ENCODE assay signal across 12 mouse cellular contexts in genomic region chr10:79929967-79930825, GRCm38 (mm10). TPM values are rescaled to one million over a fixed set of nuclear protein-coding genes. Genes with fewer than 3 reads are reported as not detected.
DNase-seq lines count a peak whose midpoint lies in the region; ATAC-seq and TF ChIP-seq lines count a peak whose summit lies in the region.
"Had no signal": no experiment of that assay in that cellular context is flagged by ENCODE, and none has a peak within 500 bp of the region (broad histone marks: within the 10 kb centered on the region; RNA-seq: fewer than 3 reads in every experiment).

No protein-coding gene starts in this region.

- H3K9me3 ChIP-seq in heart, embryonic 15.5 days (replicated peaks), result no peaks in the 10 kb centered on the region
- no peaks in the 10 kb centered on the region for H3K9me3 ChIP-seq in embryonic facial prominence, embryonic 12.5 days
- H3K9me3 ChIP-seq in hindbrain, embryonic 12.5 days (replicated peaks), result no peaks in the 10 kb centered on the region
- H3K9me3 ChIP-seq in liver, embryonic 14.5 days (ENCODE audit: control insufficient read depth, low read length), result no peaks in the 10 kb centered on the region

- no peak overlapping the region for H3K4me3 ChIP-seq in heart, embryonic 15.5 days
- no peak overlapping the region for H3K4me3 ChIP-seq in embryonic facial prominence, embryonic 12.5 days
- no peak overlapping the region for H3K4me3 ChIP-seq in hindbrain, embryonic 12.5 days
- H3K4me3 ChIP-seq in liver, embryonic 14.5 days (ENCODE audit: insufficient read depth in 1 of 2, low read depth in 2 of 2, low read length in 2 of 2), result no peak overlapping the region

- H3K36me3 ChIP-seq in heart, embryonic 15.5 days, result peaks cover 12% of the 10 kb centered on the region
- peaks cover 38% of the 10 kb centered on the region for H3K36me3 ChIP-seq in embryonic facial prominence, embryonic 12.5 days
- peaks cover 26% of the 10 kb centered on the region for H3K36me3 ChIP-seq in hindbrain, embryonic 12.5 days
- no peaks in the 10 kb centered on the region; the same call in 1 of the 2 replicates for H3K36me3 ChIP-seq in liver, embryonic 14.5 days (replicated peaks; ENCODE audit: control insufficient read depth, insufficient read depth, low read depth)

- no peak for DNase-seq in heart, postnatal 4 days
- no peak for DNase-seq in liver, embryonic 14.5 days (ENCODE audit: low read depth in 3 of 3, low spot score in 3 of 3)
- no peak for DNase-seq in layer of hippocampus, adult 9-11 months
- DNase-seq in urinary bladder, postnatal 14 days (ENCODE audit: low spot score), result no peak
- DNase-seq: forebrain, postnatal 0 days; heart, postnatal 10 days; lung, postnatal 14 days had no signal

- TF ChIP-seq EP300 in liver, embryonic 14.5 days (IDR thresholded peaks at IDR 0.05; ENCODE audit: low read depth), result no peak

- H3K27me3 ChIP-seq in heart, embryonic 15.5 days, result no peaks in the 10 kb centered on the region
- no peaks in the 10 kb centered on the region for H3K27me3 ChIP-seq in embryonic facial prominence, embryonic 12.5 days
- H3K27me3 ChIP-seq in hindbrain, embryonic 12.5 days, result no peaks in the 10 kb centered on the region
- no peaks in the 10 kb centered on the region for H3K27me3 ChIP-seq in liver, embryonic 14.5 days (ENCODE audit: control insufficient read depth, insufficient read depth, low read length)

- WGBS in heart, embryonic 15.5 days, result 80% methylated on average over 18 of the region's 18 CpGs
- 88% methylated on average over 18 of the region's 18 CpGs for WGBS in embryonic facial prominence, embryonic 12.5 days
- 84% methylated on average over 18 of the region's 18 CpGs for WGBS in hindbrain, embryonic 12.5 days
- 77% methylated on average over 18 of the region's 18 CpGs for WGBS in liver, embryonic 14.5 days (ENCODE audit: insufficient replicate concordance)

- peak overlapping the region; percentile 12; the same call in 1 of the 2 replicates for H3K27ac ChIP-seq in heart, embryonic 15.5 days
- 0 out of 2 replicates have a peak overlapping the region, but pooled peaks have one; percentile 97 for H3K27ac ChIP-seq in embryonic facial prominence, embryonic 12.5 days
- H3K27ac ChIP-seq in hindbrain, embryonic 12.5 days, result peak overlapping the region; percentile 96; the same call in 1 of the 2 replicates
- H3K27ac ChIP-seq in liver, embryonic 14.5 days, result no peak overlapping the region

- peaks cover 70% of the 10 kb centered on the region for H3K4me1 ChIP-seq in heart, embryonic 15.5 days (replicated peaks)
- H3K4me1 ChIP-seq in embryonic facial prominence, embryonic 12.5 days, result peaks cover 53% of the 10 kb centered on the region
- peaks cover 67% of the 10 kb centered on the region for H3K4me1 ChIP-seq in hindbrain, embryonic 12.5 days
- peaks cover 9 to 12% of the 10 kb centered on the region in 2 experiments for H3K4me1 ChIP-seq in liver, embryonic 14.5 days (replicated peaks; ENCODE audit: control insufficient read depth in 2 of 2, insufficient read depth in 2 of 2, low read length in 1 of 2)

- H3K4me2 ChIP-seq in heart, embryonic 15.5 days, result no peak overlapping the region
- H3K4me2 ChIP-seq in embryonic facial prominence, embryonic 12.5 days (replicated peaks), result no peak overlapping the region
- H3K4me2 ChIP-seq in hindbrain, embryonic 12.5 days (replicated peaks), result peak overlapping the region; percentile 84
- H3K4me2 ChIP-seq in liver, embryonic 14.5 days (ENCODE audit: low read depth), result peak overlapping the region; percentile 52; the same call in 1 of the 2 replicates

- no peak overlapping the region for H3K9ac ChIP-seq in heart, embryonic 15.5 days
- 0 out of 2 replicates have a peak overlapping the region, but pooled peaks have one; percentile 7 for H3K9ac ChIP-seq in embryonic facial prominence, embryonic 12.5 days
- H3K9ac ChIP-seq in hindbrain, embryonic 12.5 days, result peak overlapping the region; percentile 28; the same call in 1 of the 2 replicates
- no peak overlapping the region for H3K9ac ChIP-seq in liver, embryonic 14.5 days (replicated peaks)

- no peak for ATAC-seq in heart, embryonic 15.5 days (replicated peaks; ENCODE audit: insufficient number of reproducible peaks, insufficient read depth, low FRiP score, low read depth)
- no peak for ATAC-seq in embryonic facial prominence, embryonic 12.5 days (ENCODE audit: insufficient number of reproducible peaks, insufficient read depth, low FRiP score, low TSS enrichment)
- ATAC-seq in hindbrain, embryonic 12.5 days (ENCODE audit: low FRiP score), result no peak
- no peak for ATAC-seq in liver, embryonic 14.5 days (ENCODE audit: insufficient read depth)
- ATAC-seq: forebrain, postnatal 0 days had no signal

- TF ChIP-seq CTCF in liver, embryonic 14.5 days (IDR thresholded peaks at IDR 0.05; ENCODE audit: low read depth), result no peak

RNA-seq across cellular contexts. Expression of gene Arid3a, which starts 3.4 kb away (rescaled TPM):
- 2.1 and 3.7 TPM in 2 replicates for polyA plus RNA-seq in heart, embryonic 15.5 days (2015; fragmentation: Nextera tagmentation; extraction: Ambion mirVana)
- 1 to 10 TPM; 4.2 to 4.3 TPM for total RNA-seq in heart, postnatal 4 days (2021)
- 4.9 and 6.6 TPM in 2 replicates for polyA plus RNA-seq in embryonic facial prominence, embryonic 12.5 days (2016; fragmentation: Nextera tagmentation; extraction: Ambion mirVana)
- polyA plus RNA-seq in hindbrain, embryonic 12.5 days (2016; fragmentation: Nextera tagmentation; extraction: Ambion mirVana), result 4.7 and 5.3 TPM in 2 replicates
- polyA plus RNA-seq in liver, embryonic 14.5 days (2012; rRNA removed), result 5.5 and 6.4 TPM in 2 replicates
- polyA plus RNA-seq in liver, embryonic 14.5 days (2014; fragmentation: Nextera tagmentation; extraction: Ambion mirVana), result 3.4 and 3.9 TPM in 2 replicates

RNA-seq across cellular contexts. Expression of gene R3hdm4, which starts 9.2 kb away (rescaled TPM):
- polyA plus RNA-seq in heart, embryonic 15.5 days (2015; fragmentation: Nextera tagmentation; extraction: Ambion mirVana), result 95.2 and 118 TPM in 2 replicates
- total RNA-seq in heart, postnatal 4 days (2021), result 100 to 1,000 TPM in 1 of 2 experiments, 10 to 100 TPM in 1; 91.0 to 100 TPM
- polyA plus RNA-seq in embryonic facial prominence, embryonic 12.5 days (2016; fragmentation: Nextera tagmentation; extraction: Ambion mirVana), result 159 and 166 TPM in 2 replicates
- polyA plus RNA-seq in hindbrain, embryonic 12.5 days (2016; fragmentation: Nextera tagmentation; extraction: Ambion mirVana), result 173 and 184 TPM in 2 replicates
- polyA plus RNA-seq in liver, embryonic 14.5 days (2012; rRNA removed), result 34.7 and 41.4 TPM in 2 replicates
- polyA plus RNA-seq in liver, embryonic 14.5 days (2014; fragmentation: Nextera tagmentation; extraction: Ambion mirVana), result 38.5 and 46.0 TPM in 2 replicates

RNA-seq across cellular contexts. Expression of gene Kiss1r, which starts 13.4 kb away (rescaled TPM):
- 0.34 and 0.51 TPM in 2 replicates for polyA plus RNA-seq in heart, embryonic 15.5 days (2015; fragmentation: Nextera tagmentation; extraction: Ambion mirVana)
- under 1 TPM; 0.25 to 0.33 TPM for total RNA-seq in heart, postnatal 4 days (2021)
- 0.85 and 1.4 TPM in 2 replicates for polyA plus RNA-seq in embryonic facial prominence, embryonic 12.5 days (2016; fragmentation: Nextera tagmentation; extraction: Ambion mirVana)
- polyA plus RNA-seq in hindbrain, embryonic 12.5 days (2016; fragmentation: Nextera tagmentation; extraction: Ambion mirVana), result 1.2 and 1.6 TPM in 2 replicates
- polyA plus RNA-seq in liver, embryonic 14.5 days (2012; rRNA removed), result 0.17 and 0.30 TPM in 2 replicates
- polyA plus RNA-seq in liver, embryonic 14.5 days (2014; fragmentation: Nextera tagmentation; extraction: Ambion mirVana), result 0.11 TPM in 1 of 2 replicates, not detected in the other

RNA-seq across cellular contexts. Expression of gene Gm26602, which starts 19.5 kb away (rescaled TPM):
- polyA plus RNA-seq in heart, embryonic 15.5 days (2015; fragmentation: Nextera tagmentation; extraction: Ambion mirVana), result 15.7 TPM in 1 of 2 replicates, not detected in the other
- not detected for total RNA-seq in heart, postnatal 4 days (2021)
- polyA plus RNA-seq in embryonic facial prominence, embryonic 12.5 days (2016; fragmentation: Nextera tagmentation; extraction: Ambion mirVana), result 5.0 and 18.8 TPM in 2 replicates
- polyA plus RNA-seq in hindbrain, embryonic 12.5 days (2016; fragmentation: Nextera tagmentation; extraction: Ambion mirVana), result 25.5 and 54.9 TPM in 2 replicates
- not detected in 2 replicates for polyA plus RNA-seq in liver, embryonic 14.5 days (2012; rRNA removed)
- not detected in 2 replicates for polyA plus RNA-seq in liver, embryonic 14.5 days (2014; fragmentation: Nextera tagmentation; extraction: Ambion mirVana)
- total RNA-seq: adrenal gland, adult 18-20 months; forebrain, postnatal 0 days; heart, postnatal 10 days; layer of hippocampus, postnatal 14 days had no signal

RNA-seq across cellular contexts. Expression of gene Med16, which starts 21.5 kb away (rescaled TPM):
- 34.8 and 45.7 TPM in 2 replicates for polyA plus RNA-seq in heart, embryonic 15.5 days (2015; fragmentation: Nextera tagmentation; extraction: Ambion mirVana)
- total RNA-seq in heart, postnatal 4 days (2021), result 10 to 100 TPM; 67.1 to 68.2 TPM
- polyA plus RNA-seq in embryonic facial prominence, embryonic 12.5 days (2016; fragmentation: Nextera tagmentation; extraction: Ambion mirVana), result 60.4 and 60.9 TPM in 2 replicates
- 63.3 and 70.0 TPM in 2 replicates for polyA plus RNA-seq in hindbrain, embryonic 12.5 days (2016; fragmentation: Nextera tagmentation; extraction: Ambion mirVana)
- polyA plus RNA-seq in liver, embryonic 14.5 days (2012; rRNA removed), result 13.3 and 14.3 TPM in 2 replicates
- polyA plus RNA-seq in liver, embryonic 14.5 days (2014; fragmentation: Nextera tagmentation; extraction: Ambion mirVana), result 10.0 and 12.0 TPM in 2 replicates

Comparison
In these comparisons a context has a peak if more than half of its experiments do, and no peak if none do; other contexts are left out.
1. H3K4me2 ChIP-seq: peak in hindbrain, embryonic 12.5 days (single experiment) and liver, embryonic 14.5 days (single experiment); none in heart, embryonic 15.5 days (single experiment) and embryonic facial prominence, embryonic 12.5 days (single experiment).
2. H3K9ac ChIP-seq: peak in embryonic facial prominence, embryonic 12.5 days (single experiment) and hindbrain, embryonic 12.5 days (single experiment); none in heart, embryonic 15.5 days (single experiment) and liver, embryonic 14.5 days (single experiment).